Mouse (Mus musculus) forebrain, embryonic 12.5 days (tissue): Measurements from ENCODE around the gene Ttc7b. TPM values are rescaled to one million over a fixed set of nuclear protein-coding genes. Genes with fewer than 3 reads are reported as not detected.

Experiments
- ATAC-seq: fragments of 200-750 bp; cut with Nextera tagmentation; 2 replicates; pipeline ENCODE4 v1.8.0; 2017; ENCODE audit warnings: moderate TSS enrichment; ENCODE audit not compliant: low FRiP score
- H3K27ac ChIP-seq: fragments of 300-500 bp; sonication (generic); 2 replicates; pipeline ENCODE4 v1.5.1; 2016; ENCODE audit warnings: mild to moderate bottlenecking
- H3K27me3 ChIP-seq: fragments of 300-500 bp; sonication (generic); 2 replicates; pipeline ENCODE4 v1.6.1; 2016; ENCODE audit warnings: mild to moderate bottlenecking
- H3K36me3 ChIP-seq: fragments of 300-500 bp; sonication (generic); replicated peaks from 2 replicates; pipeline ENCODE4 v1.6.1; 2016; ENCODE audit warnings: mild to moderate bottlenecking
- H3K4me1 ChIP-seq: fragments of 300-500 bp; sonication (generic); 2 replicates; pipeline ENCODE4 v1.6.1; 2016
- H3K4me2 ChIP-seq: fragments of 300-500 bp; sonication (generic); 2 replicates; pipeline ENCODE4 v1.6.1; 2016; ENCODE audit warnings: mild to moderate bottlenecking, moderate library complexity
- H3K4me3 ChIP-seq: fragments of 300-500 bp; sonication (generic); replicated peaks from 2 replicates; pipeline ENCODE4 v1.5.1; 2016; ENCODE audit warnings: mild to moderate bottlenecking
- H3K9ac ChIP-seq: fragments of 300-500 bp; sonication (generic); 2 replicates; pipeline ENCODE4 v1.6.1; 2016; ENCODE audit warnings: mild to moderate bottlenecking
- H3K9me3 ChIP-seq: fragments of 300-500 bp; sonication (generic); 2 replicates; pipeline ENCODE4 v1.6.1; 2016
- WGBS: fragments of 180-500 bp; shearing (Covaris S2); methylation state at CpG from one replicate; pipeline ENCODE4 v1.1.7; 2016; 5-methylcytosine and 5-hydroxymethylcytosine counted together
- polyA plus RNA-seq: library from polyadenylated mRNA; unstranded; fragments of >200 nt; fragmentation: Nextera tagmentation; extraction: Ambion mirVana; gene quantifications from 2 replicates; pipeline ENCODE4 v1.2.1, GENCODE M21; 2016

Gene Ttc7b
- polyA plus RNA-seq, 1 experiment from 2014 or later, result 5.8 TPM

- no peak overlapping the region for H3K4me2 ChIP-seq
- no peak overlapping the region for H3K9ac ChIP-seq
- no peaks in the 10 kb centered on the region for H3K9me3 ChIP-seq
- WGBS, result 80% methylated on average over 8 of the region's 8 CpGs
- no peaks in the 10 kb centered on the region for H3K4me1 ChIP-seq
- no peaks in the 10 kb centered on the region for H3K27me3 ChIP-seq
- no peak overlapping the region for H3K4me3 ChIP-seq
- peaks cover 13% of the 10 kb centered on the region; the same call in 1 of the 2 replicates for H3K36me3 ChIP-seq
- H3K27ac ChIP-seq, result no peak overlapping the region
- no peak for ATAC-seq
Measured at GRCm38 (mm10) chr12:100481443-100482026, 39.1 kb downstream of the Ttc7b start.

DNA sequence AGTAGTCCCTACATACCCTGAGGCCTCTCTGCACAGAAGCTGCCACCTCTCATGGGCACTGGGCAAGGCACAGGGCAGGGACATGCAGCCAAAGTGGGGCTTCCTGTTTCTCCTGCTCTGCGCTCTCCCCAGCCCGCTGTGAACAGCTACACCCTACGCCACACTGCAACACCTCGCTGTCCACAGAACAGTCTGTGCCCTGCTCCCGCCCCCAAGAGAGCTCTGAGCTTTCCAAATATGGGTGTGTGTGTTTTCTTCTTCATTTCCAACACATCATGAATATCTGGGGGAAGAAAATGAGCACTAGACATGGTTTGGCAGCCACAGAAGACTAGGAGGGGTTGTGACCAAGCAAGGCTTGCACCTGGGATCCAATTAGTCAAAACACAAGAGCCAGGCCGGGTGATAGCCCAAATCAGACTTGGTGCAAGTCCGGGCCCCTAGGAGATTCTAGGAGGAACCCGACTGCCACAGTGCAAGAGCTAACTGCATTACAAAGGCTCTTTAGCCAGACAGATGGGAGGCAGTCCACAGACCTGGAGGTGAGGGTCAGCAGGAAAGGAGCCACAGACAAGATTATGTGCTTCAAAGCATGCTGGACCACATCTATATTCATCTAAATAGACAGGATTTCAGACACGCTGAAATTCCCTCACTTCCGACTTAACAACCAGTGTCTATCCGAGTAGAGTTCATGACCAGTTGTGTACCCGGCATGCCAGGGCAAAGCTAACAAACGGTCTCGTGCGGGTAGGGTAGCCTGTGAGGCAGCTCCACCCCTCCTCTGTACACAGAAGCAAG is 39.8 kb downstream of the Ttc7b start:
- Histone ChIP-seq H3K27ac (no peak overlapping the region), H3K4me2 (no peak overlapping the region), H3K9me3 (no peaks in the 10 kb centered on the region), H3K4me1 (no peaks in the 10 kb centered on the region), H3K9ac (no peak overlapping the region), H3K4me3 (no peak overlapping the region), H3K27me3 (no peaks in the 10 kb centered on the region), H3K36me3 (peaks cover 10% of the 10 kb centered on the region; the same call in 1 of the 2 replicates)
- no peak for ATAC-seq
- WGBS, result 89% methylated on average over 15 of the region's 15 CpGs

DNA sequence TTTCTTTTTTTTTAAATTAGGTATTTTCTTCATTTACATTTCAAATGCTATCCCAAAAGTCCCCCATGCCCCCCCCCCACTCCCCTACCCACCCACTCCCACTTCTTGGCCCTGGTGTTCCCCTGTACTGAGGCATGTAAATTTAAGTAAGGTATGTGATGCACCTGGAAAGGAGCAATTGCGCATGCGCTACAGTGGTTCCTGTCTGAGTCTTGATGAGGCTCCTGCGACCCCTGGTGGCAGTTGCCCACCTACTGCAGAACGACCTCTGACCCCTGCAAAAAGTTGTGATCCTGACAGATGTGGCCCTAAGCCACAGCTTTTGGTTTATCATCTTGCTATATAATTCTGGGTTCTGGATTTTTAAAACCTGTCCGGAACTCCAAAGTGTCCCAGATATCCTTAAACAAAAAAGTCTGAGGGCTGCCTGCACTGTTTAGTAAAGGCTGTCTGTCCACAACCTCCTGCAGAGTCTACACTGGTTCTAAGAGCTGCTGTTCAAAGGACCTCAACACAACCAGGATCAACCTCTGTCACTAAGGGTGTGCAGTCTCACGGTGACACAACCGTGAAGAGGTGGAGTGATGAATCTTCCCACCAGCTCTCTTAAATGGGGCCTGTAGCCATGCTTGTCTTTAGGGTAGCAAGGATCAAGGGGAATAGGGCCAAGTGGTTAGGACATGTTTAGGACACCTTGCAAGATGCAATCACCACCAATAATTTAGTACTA is 40.6 kb downstream of the Ttc7b start:
- Histone ChIP-seq H3K27ac (no peak overlapping the region), H3K4me1 (no peaks in the 10 kb centered on the region), H3K4me2 (no peak overlapping the region), H3K4me3 (no peak overlapping the region), H3K36me3 (peaks cover 8% of the 10 kb centered on the region; the same call in 1 of the 2 replicates), H3K9me3 (no peaks in the 10 kb centered on the region), H3K9ac (no peak overlapping the region), H3K27me3 (no peaks in the 10 kb centered on the region)
- ATAC-seq, result peak; percentile 80; the same call in 1 of the 2 replicates
- WGBS, result 31% methylated on average over 7 of the region's 7 CpGs

- 0 out of 2 replicates have a peak, but pooled peaks have one; percentile 44 for ATAC-seq
- Histone ChIP-seq H3K36me3 (peaks cover 8% of the 10 kb centered on the region; the same call in 1 of the 2 replicates), H3K4me2 (no peak overlapping the region), H3K27ac (no peak overlapping the region), H3K4me3 (no peak overlapping the region), H3K9me3 (no peaks in the 10 kb centered on the region), H3K4me1 (no peaks in the 10 kb centered on the region), H3K27me3 (no peaks in the 10 kb centered on the region), H3K9ac (no peak overlapping the region)
- 72% methylated on average over 10 of the region's 10 CpGs for WGBS
Measured at GRCm38 (mm10) chr12:100479270-100479869, 41.3 kb downstream of the Ttc7b start.

GRCm38 (mm10) chr12:100478615-100479014 is 42.0 kb downstream of the Ttc7b start:
- H3K9me3 ChIP-seq, result no peaks in the 10 kb centered on the region
- ATAC-seq, result no peak
- H3K4me1 ChIP-seq, result no peaks in the 10 kb centered on the region
- peaks cover 8% of the 10 kb centered on the region; the same call in 1 of the 2 replicates for H3K36me3 ChIP-seq
- H3K4me2 ChIP-seq, result no peak overlapping the region
- no peaks in the 10 kb centered on the region for H3K27me3 ChIP-seq
- WGBS, result 87% methylated on average over 6 of the region's 6 CpGs
- H3K4me3 ChIP-seq, result no peak overlapping the region
- no peak overlapping the region for H3K9ac ChIP-seq
- H3K27ac ChIP-seq, result no peak overlapping the region

DNA sequence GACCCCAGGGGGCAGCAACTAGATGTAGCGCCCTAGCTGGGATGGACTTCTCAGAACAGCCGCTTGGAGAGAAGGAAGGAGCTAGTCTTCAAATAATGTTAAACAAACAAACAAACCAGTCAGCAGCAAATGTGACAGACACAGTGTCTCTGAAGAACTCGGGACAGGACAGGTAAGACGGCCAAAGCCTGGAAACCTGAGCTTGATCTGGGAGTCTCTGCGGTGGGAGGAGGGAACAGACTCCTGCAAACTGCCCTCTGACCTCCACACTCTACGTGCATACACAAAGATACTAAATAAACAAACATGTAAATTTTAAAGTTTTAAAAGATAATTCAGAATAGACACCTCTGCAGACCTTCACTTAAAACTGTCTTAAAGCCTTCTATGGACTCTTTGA is 42.5 kb downstream of the Ttc7b start:
- Histone ChIP-seq H3K4me3 (no peak overlapping the region), H3K9me3 (no peaks in the 10 kb centered on the region), H3K36me3 (peaks cover 8% of the 10 kb centered on the region; the same call in 1 of the 2 replicates), H3K4me1 (no peaks in the 10 kb centered on the region), H3K4me2 (no peak overlapping the region), H3K27me3 (no peaks in the 10 kb centered on the region), H3K27ac (no peak overlapping the region), H3K9ac (no peak overlapping the region)
- no peak for ATAC-seq
- 90% methylated on average over 6 of the region's 6 CpGs for WGBS

- Histone ChIP-seq H3K4me3 (no peak overlapping the region), H3K27me3 (no peaks in the 10 kb centered on the region), H3K4me2 (no peak overlapping the region), H3K4me1 (no peaks in the 10 kb centered on the region), H3K9me3 (no peaks in the 10 kb centered on the region), H3K27ac (no peak overlapping the region), H3K9ac (no peak overlapping the region), H3K36me3 (peaks cover 6% of the 10 kb centered on the region; the same call in 1 of the 2 replicates)
- ATAC-seq, result no peak
- WGBS, result 84% methylated on average over 6 of the region's 6 CpGs
Measured at GRCm38 (mm10) chr12:100477474-100477873, 43.2 kb downstream of the Ttc7b start.

DNA sequence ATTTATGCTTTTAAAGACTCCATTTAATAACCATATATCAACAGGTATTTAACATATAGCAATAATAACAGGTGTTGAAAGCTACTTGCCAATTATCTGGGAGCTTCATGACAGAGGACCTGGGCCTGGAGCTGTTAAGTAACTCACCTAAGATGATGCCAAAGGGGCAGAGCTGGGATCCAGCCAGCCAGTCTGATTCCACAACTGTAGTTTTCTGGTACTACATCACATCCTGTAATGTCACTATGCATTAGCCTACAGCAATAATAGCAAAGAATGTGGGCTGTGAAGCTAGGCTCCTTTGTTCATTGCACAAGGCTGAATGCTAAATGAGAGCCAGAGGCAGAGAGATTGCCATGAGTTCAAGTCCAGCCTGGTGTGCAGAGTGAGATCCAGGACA is 44.3 kb downstream of the Ttc7b start:
- Histone ChIP-seq H3K9ac (no peak overlapping the region), H3K4me2 (no peak overlapping the region), H3K9me3 (no peaks in the 10 kb centered on the region), H3K4me3 (no peak overlapping the region), H3K27me3 (no peaks in the 10 kb centered on the region), H3K4me1 (no peaks in the 10 kb centered on the region), H3K36me3 (0 out of 2 replicates have a peak, but pooled peaks cover 4% of the 10 kb centered on the region), H3K27ac (no peak overlapping the region)
- ATAC-seq, result no peak

- no peak overlapping the region for H3K27ac ChIP-seq
- 88% methylated on average over 3 of the region's 3 CpGs for WGBS
- H3K27me3 ChIP-seq, result no peaks in the 10 kb centered on the region
- no peak for ATAC-seq
- H3K4me3 ChIP-seq, result no peak overlapping the region
- H3K4me1 ChIP-seq, result no peaks in the 10 kb centered on the region
- H3K4me2 ChIP-seq, result no peak overlapping the region
- H3K9me3 ChIP-seq, result no peaks in the 10 kb centered on the region
- H3K9ac ChIP-seq, result no peak overlapping the region
- 0 out of 2 replicates have a peak, but pooled peaks cover 4% of the 10 kb centered on the region for H3K36me3 ChIP-seq
Measured at GRCm38 (mm10) chr12:100475489-100475888, 45.1 kb downstream of the Ttc7b start.

DNA sequence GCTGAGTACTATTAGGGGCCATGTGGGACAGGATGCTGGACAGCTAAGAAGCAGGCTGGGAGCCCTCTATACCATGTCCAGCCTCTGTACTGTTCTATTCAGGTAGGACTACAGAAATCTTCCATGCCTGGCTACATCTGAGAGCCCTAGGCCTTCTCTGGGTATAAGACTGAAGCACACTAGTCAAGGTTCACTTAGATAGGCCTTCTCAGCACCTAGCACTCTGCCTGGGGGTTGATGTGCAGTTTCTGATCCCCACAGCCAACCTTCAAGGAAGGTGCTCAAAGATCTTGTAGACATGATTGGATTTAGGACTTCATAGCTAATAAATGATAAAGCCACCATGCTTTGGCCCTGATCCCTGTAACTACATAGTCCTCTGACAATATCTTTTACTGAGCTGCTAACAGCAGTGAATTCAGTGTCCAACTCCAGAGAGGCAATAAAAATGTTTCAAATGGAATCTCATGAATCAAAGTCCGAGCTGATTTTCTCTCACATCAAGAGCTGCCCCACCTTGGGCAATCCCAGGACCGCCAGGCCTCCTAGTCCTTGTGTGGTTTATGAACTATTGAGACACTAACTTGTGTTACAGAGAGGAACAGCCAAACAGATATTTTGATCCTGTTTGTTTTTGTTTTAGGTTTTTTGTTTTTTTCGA is 45.8 kb downstream of the Ttc7b start:
- 90% methylated on average over 3 of the region's 3 CpGs for WGBS

GRCm38 (mm10) chr12:100470295-100470694 is 50.3 kb downstream of the Ttc7b start:
- Histone ChIP-seq H3K9me3 (no peaks in the 10 kb centered on the region), H3K4me1 (0 out of 2 replicates have a peak, but pooled peaks cover 3% of the 10 kb centered on the region), H3K36me3 (0 out of 2 replicates have a peak, but pooled peaks cover 5% of the 10 kb centered on the region), H3K27me3 (no peaks in the 10 kb centered on the region), H3K4me3 (no peak overlapping the region), H3K9ac (no peak overlapping the region), H3K27ac (no peak overlapping the region), H3K4me2 (no peak overlapping the region)
- ATAC-seq, result no peak
- WGBS, result 88% methylated on average over 9 of the region's 9 CpGs

More for the DNA sequence above, 45.8 kb downstream of the Ttc7b start:
- no peaks in the 10 kb centered on the region for H3K9me3 ChIP-seq
- H3K4me2 ChIP-seq, result no peak overlapping the region
- no peaks in the 10 kb centered on the region for H3K27me3 ChIP-seq
- ATAC-seq, result no peak
- 0 out of 2 replicates have a peak, but pooled peaks cover 4% of the 10 kb centered on the region for H3K36me3 ChIP-seq
- no peak overlapping the region for H3K4me3 ChIP-seq
- H3K9ac ChIP-seq, result no peak overlapping the region
- no peaks in the 10 kb centered on the region for H3K4me1 ChIP-seq
- H3K27ac ChIP-seq, result no peak overlapping the region
